Mouse (Mus musculus) CD4-positive, CD25-positive, alpha-beta regulatory T cell, adult 2 months (primary cell): ENCODE measurements at regions not wholly inside any gene's neighbourhood (a gene's known extent, or its start where the extent isn't known, plus 50 kb on each side); places are given as distances from the start of the nearest gene placed in this dataset.
"Not testable (repeated sequence)": the region's sequence is repeated elsewhere in the genome, so short reads cannot be mapped to it uniquely, and the experiment has no call there.

Source experiments
- DNase-seq: peaks from one replicate; pipeline ENCODE4 v3.0.0-alpha.2; 2012; ENCODE audit warnings: low read depth, low spot score

DNA sequence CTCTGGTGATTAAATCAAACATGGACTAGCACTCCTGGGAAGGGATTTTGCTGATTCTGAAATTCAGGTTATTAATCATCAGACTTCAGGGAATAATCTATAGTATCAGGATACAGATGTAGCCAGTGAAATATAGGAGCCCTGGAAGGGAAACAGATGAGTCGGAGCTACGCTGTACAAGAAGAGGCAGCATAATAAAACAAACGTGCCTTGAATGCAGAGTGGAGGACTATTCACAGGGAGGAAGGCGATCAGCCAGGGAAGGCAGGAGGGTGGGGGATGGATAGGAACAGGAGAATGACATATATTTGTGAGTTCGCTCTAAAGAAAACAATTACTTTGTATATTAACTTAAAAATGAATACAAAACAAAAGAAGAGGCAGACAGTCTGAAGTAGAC lies 286.6 kb upstream of the Got2 start:
- no peak for DNase-seq

DNA sequence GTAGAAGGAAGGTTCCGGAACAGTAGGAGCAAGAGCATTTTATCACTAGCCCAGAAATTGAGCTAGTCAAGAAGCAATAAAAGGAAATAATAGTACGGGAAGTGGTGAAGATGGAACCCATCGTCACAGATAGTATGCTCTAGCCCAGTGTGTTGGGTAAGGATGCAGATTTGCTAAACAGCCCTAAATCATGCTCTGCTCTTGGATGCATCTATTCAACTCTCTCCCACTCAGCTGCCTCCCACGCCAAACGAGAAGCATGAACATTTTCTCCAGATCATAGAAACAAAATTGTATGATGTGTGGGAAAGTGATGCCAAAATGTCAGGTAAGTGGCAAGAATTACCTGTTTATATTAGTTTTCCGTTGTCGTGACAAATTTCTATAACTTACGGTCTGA lies 276.6 kb upstream of the Got2 start:
- DNase-seq = no peak

DNA sequence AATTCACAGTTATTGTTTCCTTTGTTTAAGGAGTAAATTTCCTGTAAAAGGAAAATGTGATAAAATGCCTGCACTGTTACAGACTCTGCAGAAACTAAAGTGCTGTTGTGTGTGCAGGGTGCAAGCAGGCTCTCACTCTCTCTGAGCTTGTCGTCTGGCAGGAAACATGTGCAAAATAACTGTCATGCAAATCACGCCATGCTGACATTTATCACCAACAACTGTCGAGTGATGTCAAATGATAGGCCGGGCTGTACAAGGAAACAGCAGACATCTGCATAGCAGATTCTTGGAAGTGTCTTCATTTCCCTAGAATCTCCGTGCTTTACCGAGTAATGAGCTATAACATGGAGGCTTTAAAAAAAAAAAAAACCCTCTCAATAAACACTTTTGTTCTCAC lies 271.6 kb upstream of the Got2 start:
- DNase-seq = no peak

DNA sequence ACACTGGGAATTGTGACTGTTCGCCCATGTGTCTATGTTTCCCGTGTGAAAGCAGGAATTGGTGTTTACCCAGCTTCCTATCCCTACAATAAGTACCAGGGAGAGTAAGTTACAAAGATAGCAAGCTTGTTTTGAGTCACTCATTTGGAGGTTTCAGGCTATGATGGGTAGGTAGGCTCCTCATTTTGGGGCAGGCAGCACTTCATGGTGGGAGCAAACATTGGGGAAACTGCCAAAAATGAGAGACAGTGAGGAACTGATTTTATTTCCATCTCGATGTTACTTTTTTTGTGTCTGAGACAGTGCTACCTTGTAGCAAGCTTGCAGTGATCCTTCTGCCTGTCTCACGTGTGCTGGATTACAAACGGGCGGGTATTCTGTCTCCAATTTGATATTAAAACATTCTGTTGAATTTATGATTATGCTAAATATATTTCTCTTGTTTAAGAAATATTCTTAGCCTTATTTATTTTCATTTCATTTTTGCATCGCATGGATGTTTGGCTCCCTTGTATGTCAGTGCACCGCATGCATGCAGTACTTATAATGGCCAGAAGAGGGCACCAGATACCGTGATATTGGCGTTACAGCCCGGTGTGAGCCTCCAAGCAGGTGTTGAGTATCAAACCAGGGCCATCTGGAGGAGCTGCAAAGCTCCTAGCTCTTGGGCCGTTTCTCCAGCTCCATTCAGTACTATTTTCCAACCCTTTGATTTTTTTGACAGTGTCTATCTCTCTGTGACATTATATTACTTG lies 264.3 kb upstream of the Got2 start:
- DNase-seq = peak; percentile 23

DNA sequence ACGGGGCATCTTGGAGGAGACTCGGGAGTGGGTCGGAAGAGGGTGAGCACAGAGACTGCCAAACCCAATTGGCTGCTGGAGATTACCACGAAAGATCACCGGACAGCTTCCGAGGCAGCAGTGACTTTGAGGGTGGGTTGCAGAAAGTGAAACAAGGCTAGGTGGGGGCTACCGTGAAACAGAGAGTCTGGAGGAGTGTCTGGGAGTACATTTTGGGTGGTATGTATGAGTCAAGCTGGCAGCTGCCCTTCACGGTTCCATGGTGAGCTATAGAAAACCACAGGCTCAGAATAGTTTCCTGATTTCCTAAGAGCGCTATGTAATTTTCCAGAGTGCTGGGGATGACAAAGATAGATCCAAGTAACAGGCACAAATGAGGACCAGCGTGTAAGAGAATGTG lies 263.7 kb upstream of the Got2 start:
- DNase-seq = no peak

DNA sequence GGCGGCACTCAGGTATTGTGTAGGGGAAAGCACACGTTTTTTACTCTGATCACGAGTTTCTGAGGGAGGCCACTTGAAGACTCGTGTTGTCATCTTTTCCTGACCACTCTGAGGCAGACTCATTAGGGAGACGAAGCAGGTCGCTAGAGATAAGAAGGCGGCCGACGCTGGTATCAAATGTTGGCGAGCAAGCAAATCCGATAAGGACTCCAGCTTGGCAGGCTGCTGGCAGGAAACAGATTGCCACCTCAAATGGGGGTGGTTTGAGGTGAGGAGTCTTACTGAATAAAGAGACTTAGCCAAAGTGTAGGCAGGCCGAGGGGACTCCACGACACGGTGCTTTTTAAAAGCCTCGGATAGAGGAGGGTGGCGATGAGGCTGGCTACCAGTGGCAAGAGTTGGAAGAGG lies 262.7 kb upstream of the Got2 start:
- no peak for DNase-seq

DNA sequence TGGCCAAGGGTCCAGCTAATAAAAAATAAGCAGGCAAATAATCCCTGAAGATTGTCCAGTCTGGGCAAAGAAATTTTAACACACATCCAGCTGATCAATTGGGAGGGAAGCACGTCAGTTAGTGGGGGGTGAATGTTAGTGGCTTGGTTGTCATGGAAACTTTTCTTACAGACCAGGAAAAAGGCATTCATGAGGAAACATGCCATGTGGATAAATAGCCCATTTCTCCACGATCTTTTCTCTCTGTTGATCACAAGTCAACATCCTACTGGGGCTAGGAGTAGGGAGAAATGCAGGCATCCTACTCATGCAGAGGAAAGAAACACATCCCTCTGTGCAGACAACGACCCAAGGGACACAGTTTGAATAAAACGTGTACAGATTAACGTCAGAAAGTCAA lies 243.8 kb upstream of the Got2 start:
- no peak for DNase-seq

DNA sequence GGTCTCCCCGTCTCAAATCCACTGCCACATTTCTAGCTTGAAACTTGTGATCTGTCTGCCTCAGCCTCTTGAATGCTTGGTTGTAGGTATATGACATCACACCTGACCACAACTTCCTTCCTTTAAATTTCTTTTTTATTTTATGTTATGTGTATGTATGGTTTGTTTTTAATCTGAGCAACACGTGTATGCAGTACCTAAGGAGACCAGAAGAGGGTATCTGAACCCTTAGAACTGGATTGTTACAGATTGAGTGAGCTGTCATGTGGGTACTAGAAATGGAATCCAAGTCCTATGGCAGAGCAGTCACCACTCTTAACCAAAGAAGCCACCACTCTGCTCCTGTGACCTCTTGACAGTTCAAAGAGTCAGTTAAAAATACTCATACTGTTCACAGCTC lies 240.0 kb upstream of the Got2 start:
- no peak for DNase-seq

DNA sequence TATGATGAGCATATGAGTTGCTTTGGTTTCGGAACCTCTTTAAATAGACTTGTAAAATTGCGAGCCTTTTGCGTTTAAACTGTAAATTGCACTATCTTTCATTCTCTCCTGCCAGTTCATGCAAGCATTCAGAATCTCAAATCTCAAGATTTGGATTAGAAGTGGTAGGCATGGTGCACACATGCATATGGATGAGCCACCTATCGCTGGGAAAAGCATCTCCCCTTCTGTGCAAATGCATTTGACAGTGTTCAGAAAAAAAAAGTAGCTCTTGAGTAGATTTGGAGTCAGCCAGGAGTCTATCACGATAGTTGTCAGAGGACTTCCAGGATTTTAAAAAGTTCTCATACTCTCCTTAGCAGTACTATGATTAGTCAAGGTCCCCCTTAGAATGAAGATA lies 212.5 kb upstream of the Got2 start:
- no peak for DNase-seq

DNA sequence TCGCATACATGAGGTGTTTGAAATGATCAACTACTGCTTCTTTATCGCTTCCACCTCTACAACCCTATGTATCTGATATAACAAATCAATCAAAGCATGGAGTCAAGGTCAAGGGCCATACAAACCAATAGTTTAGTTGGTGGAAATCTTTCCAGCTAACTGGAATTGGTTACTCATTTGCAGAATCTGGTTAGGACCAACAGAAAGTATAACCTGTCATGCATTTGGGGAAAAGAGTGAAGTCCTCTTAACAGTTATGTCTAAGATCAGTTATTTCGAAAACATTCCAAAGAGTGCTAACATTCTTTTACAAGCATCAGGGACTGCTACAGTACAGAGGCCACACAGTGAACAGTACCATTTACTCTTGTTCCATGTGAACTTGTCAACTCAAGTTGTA lies 204.6 kb upstream of the Got2 start:
- no peak for DNase-seq

DNA sequence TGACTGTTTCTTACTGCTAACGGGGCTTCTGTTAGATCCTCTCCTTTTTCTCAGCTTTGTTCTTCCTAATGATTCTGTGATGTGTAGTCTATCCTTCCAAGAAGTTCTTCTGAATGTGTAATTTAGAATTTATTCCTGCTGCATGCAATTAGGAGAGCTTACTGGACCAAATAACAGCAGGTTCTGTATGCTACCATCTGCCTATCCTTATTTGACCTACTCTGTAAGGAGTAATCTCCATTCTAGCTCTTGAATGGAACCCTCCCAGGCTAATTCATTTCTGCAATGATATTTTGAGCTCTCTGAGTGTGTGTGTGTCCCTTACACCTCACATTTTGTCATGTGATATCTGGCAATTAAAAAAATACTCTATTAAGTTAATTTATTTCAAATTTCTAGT lies 201.9 kb upstream of the Got2 start:
- no peak for DNase-seq

DNA sequence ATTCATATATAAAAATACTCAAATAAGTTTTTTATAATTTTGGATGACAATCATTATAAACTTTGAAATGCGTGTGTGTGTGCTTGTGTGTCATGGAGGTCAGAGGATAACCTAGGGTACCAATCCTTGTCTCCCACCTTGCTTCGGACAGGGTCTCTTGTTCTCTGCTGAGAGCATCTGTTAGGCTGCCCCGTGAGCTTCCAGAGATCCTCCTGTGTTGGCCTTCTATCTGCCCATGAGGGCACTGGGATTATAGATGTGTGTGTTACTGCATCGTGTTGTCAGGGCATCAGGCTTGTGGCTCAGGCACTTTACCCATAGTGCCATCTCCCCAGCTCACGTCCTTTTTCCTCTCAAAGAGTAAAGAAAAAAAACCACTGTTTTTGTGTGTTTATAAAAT lies 180.0 kb upstream of the Got2 start:
- no peak for DNase-seq

DNA sequence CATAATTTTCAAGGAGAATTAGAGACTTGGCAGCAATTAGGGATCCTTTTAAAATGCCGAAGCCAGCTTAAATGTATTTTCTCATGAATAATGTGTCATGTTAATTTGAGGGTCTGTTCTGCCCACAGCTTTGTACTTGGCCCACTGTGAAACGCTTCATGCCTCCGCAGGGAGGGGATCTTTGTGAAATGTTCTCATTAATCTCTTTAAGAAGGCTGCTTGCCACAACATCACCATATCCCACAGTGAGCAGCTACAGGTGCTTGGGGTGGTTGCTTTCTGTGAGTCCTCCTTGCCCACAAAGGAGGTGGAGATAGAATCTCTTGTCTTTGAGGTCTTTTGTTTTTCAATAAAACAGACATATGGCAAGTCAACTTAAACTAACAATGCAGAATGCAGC lies 159.3 kb upstream of the Got2 start:
- no peak for DNase-seq

DNA sequence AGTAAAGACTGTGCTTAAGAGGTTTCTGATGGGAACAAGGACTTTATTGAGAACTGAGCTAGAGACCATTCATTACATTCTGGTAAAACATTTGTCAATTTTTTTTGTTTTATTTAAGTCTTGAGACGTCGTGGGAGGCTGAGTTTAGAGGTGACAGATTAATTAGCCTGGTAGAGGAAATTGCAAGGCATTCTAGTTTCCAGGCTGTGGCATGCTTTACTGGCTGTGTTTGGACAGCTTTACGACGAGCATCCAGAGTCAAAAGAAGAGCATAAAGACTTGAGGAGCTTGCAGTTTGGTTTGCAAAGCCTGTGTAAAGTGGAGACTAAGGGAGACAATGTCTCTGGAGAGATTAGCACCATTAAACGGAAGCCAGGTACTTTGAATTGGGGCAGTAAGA lies 154.0 kb upstream of the Got2 start:
- DNase-seq = no peak

DNA sequence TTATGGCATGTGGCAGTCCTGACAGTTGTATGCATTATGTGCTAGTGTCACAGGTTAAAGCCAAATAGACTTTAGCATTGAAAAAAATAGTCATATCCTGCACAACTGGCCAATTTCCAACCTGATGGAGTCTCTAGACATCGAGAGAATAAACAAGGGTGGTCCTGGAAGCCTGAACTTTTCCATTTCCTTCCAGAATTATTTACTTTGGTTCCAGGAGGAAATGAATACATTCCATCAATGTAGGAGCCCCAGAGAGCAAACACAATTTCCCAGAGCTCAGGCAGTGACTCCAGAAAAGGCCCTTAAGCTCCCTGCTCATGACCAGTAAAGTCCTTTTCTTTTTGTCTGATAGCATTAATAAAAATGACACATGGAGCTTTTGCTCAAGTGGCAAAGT lies 151.9 kb upstream of the Got2 start:
- no peak for DNase-seq

DNA sequence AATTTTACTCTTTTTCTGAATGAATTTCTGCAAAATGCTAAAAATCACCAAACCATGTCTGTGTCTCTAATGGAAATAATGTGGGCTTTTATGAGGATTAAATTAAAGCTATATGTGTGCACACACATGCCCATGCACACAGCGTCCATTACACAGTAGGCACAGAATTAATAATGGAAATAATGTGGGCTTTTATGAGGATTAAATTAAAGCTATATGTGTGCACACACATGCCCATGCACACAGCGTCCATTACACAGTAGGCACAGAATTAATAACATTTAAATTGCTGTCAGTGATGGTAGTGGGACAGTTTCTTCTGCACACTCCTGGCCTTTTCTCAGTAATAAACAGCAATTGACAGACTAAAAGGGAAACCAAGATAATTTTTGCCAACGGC lies 130.4 kb upstream of the Got2 start:
- not testable (repeated sequence) for DNase-seq

DNA sequence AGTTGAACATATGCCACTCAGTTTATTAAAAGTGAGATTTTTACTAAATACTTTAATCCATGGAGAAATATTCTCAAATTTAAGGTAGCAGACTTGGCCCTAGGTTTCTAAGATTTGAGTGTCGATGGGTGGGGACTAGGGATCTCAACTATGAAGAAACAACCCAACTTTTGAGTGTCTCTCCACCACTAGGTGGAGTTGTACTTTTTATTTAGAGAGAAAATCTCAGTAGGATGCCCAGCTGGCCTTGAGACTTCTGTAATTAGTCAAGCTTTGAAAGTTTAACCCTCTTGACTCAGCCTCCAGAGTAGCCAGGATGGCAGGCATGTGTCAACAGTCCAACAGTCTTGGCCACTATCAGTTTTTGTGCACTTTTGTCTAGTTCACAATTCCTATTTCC lies 123.7 kb upstream of the Got2 start:
- no peak for DNase-seq

DNA sequence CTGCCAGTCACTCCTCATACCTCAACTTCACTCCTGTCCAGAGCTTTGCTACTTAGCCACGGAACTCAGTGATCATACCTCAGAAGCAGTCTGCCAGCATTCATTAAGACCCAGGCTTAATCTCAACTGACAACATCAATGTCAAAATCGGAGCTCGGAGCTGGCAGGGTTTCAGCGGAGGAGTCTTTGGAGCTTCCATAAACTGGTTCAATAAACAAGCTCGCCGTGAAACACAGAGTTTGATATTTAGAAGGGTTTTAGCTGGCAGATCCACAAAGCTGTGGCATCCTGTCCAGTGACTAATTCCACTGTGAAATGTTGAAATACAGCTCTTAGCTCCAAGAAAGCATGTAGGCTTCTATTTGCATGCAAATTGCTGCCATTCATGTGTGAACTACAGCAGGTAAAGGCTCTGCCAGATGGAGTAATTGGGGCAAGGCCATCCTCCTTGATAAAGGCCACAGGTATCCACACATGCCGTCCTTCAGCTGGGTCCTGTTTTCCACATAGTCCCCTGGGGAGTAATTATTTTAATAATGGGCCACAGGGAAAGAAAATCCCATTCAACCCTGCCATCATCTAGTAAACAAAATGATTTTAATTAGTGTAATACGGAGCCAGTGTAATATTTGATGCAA lies 103.6 kb upstream of the Got2 start:
- no peak for DNase-seq

DNA sequence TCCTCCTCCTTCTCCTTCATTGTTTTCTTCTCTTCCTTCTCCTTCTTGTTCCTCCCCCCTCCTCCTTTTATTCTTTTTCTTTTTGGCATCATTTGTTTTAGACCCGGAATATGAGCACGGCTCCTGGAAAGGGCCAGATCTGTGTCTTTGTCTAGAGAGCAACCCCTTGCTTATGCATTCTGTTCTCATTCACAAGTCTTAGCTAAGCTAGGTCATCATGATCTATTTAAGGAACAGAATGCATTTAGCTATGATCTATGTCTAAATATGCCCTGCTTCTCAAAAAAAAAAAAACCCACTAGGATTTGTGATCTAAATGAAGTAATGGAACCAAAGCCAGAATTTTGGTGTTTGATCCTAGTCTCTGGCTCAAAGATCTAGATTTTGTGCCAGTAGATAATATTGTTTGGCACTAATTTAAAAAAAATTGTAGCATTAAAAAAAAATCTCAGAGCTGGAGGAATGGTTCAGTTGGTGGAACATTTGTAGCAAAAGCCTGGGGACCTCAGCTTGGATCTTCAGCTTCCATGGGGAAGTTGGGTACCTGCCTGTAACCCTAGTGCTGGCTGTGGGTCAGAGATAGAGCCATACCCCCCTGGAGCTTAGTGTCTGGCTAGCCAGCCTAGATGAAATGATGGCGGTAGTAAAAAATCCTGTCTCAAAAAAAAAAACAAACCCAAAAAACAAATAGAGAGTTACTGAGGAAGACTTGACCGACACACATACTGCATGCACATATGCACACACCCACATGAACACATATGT lies 100.5 kb upstream of the Got2 start:
- DNase-seq = no peak

DNA sequence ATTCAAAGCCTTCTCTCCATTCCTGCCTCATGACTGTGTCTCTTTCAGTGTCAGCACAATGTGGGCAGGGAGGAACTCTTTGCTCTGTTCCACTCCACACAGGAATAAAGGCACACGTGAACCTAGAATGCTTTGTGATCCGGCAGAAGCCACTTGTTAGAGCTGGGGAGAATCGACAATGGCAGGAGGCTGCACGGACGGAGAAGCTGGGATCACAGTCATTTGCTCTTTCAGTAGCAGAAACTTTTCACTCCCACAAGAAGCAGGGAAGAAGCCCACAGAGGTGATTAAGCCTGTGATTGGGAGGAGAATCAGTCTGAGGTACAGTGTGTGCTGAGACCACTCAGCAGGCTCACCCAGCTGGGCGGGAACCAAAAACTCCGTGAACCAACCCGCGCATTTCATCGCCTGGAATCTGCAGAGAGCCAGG lies 98.7 kb upstream of the Got2 start:
- DNase-seq = no peak

DNA sequence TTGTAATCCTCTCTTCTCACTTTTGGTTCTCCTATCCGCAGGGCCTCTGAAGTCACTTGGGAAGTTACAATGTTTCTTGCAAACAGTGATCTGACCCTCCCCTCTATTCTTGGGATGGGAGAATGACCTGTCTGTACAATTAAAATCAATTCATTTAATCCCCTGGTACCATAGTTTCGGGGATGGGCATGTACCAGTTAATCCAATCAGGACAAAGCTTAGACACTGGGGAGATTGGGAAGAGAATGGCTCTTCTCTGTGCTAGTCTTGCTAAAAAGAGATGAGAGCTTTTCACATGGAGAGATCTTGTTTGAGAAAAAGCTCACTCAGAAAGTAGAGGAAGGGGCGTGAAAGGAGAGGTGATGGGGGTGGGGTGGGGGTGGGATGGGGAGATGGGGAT lies 98.1 kb upstream of the Got2 start:
- DNase-seq = no peak

DNA sequence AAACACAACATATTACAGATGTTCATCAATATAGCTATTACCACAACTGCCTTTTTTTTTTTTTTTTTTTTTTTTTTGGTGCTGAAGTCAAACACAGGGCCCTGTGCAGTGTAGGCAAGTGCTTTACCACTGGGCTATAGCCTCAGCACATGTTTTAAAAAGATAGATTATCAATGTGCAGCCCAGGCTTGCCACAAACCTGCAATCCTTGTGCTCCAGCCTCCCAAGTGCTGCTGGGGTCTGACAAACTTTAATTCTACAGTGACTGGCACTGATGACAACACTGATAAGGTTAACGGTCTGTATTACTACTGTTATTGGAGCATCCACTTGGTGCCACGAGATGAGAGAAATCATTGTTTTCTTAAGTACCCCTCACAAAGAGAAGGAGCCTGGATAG lies 95.3 kb upstream of the Got2 start:
- no peak for DNase-seq

DNA sequence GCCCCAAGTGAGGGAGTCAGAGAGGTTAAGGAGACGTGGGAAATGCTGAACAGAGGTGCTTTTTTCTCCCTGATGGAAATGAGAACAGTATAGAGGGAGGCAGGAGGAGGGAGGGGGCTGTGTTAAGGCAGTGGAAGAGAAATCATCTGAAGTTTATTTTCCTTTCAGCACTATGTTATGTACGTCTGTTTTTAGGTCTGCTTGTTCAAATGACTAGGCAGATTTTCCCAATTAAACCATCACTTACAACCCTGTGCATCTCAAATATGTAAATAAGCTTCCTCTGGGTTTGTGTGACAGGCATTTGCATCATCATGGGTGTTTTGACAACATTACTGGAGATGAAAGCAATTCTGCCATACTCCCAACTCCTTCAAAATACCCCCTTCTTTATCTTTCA lies 92.1 kb upstream of the Got2 start:
- no peak for DNase-seq
